Mouse (Mus musculus) retina, adult 2 months (tissue): ENCODE data around the gene 4930432M17Rik.

Experiments used
- DNase-seq: peaks from one replicate; pipeline ENCODE4 v3.0.0-alpha.2; 2012; ENCODE audit warnings: low read depth, low spot score

4930432M17Rik gene

GRCm38 (mm10) chr3:121707106-121707505, 36.5 kb downstream of the 4930432M17Rik start:
- no peak for DNase-seq

- no peak for DNase-seq
Observed at GRCm38 (mm10) chr3:121710894-121711531, 40.5 kb downstream of the 4930432M17Rik start.

- DNase-seq, result no peak
Observed at GRCm38 (mm10) chr3:121712222-121712621, 41.7 kb downstream of the 4930432M17Rik start.

GRCm38 (mm10) chr3:121713151-121713701, 42.7 kb downstream of the 4930432M17Rik start:
- no peak for DNase-seq

- no peak for DNase-seq
Observed at GRCm38 (mm10) chr3:121713816-121714215, 43.3 kb downstream of the 4930432M17Rik start.

GRCm38 (mm10) chr3:121714461-121714860, 43.9 kb downstream of the 4930432M17Rik start:
- DNase-seq, result no peak

GRCm38 (mm10) chr3:121715336-121715735, 44.8 kb downstream of the 4930432M17Rik start:
- DNase-seq, result no peak

GRCm38 (mm10) chr3:121715741-121716459, 45.3 kb downstream of the 4930432M17Rik start:
- no peak for DNase-seq

GRCm38 (mm10) chr3:121716480-121716879, 45.9 kb downstream of the 4930432M17Rik start:
- DNase-seq, result no peak

GRCm38 (mm10) chr3:121718679-121719078, 48.1 kb downstream of the 4930432M17Rik start:
- no peak for DNase-seq

GRCm38 (mm10) chr3:121719701-121720100, 49.1 kb downstream of the 4930432M17Rik start:
- no peak for DNase-seq

GRCm38 (mm10) chr3:121720801-121721690, 50.5 kb downstream of the 4930432M17Rik start:
- no peak for DNase-seq

- no peak for DNase-seq
Observed at GRCm38 (mm10) chr3:121721691-121722070, 51.1 kb downstream of the 4930432M17Rik start.

- no peak for DNase-seq
Observed at GRCm38 (mm10) chr3:121722971-121723844, 52.6 kb downstream of the 4930432M17Rik start, which contains the start of gene F3. F3 (plus strand) TSS chr3:121723537.

GRCm38 (mm10) chr3:121723968-121724524, 53.5 kb downstream of the 4930432M17Rik start:
- DNase-seq, result no peak

- DNase-seq, result no peak
Observed at GRCm38 (mm10) chr3:121724553-121724952, 54.0 kb downstream of the 4930432M17Rik start.

GRCm38 (mm10) chr3:121725651-121726050, 55.1 kb downstream of the 4930432M17Rik start:
- no peak for DNase-seq

GRCm38 (mm10) chr3:121729678-121730077, 59.1 kb downstream of the 4930432M17Rik start:
- DNase-seq, result no peak
